Mouse (Mus musculus): ENCODE results near the gene St3gal2. TPM values are rescaled to one million over a fixed set of nuclear protein-coding genes. Genes with fewer than 3 reads are reported as not detected.
"Not testable (repeated sequence)": the region's sequence is repeated elsewhere in the genome, so short reads cannot be mapped to it uniquely, and the experiment has no call there.

The St3gal2 gene
- total RNA-seq, 4 experiments from 2014 or later: 89.2 to 101 (median 95.3) TPM

GRCm38 (mm10) chr8:110911576-110912570, 7.8 kb upstream of the St3gal2 start:
- no peak for DNase-seq (ENCODE audit: low spot score in 2 of 2)

GRCm38 (mm10) chr8:110917415-110917814, 2.3 kb upstream of the St3gal2 start:
- DNase-seq (ENCODE audit: low spot score in 2 of 2): no peak

GRCm38 (mm10) chr8:110918027-110918426, 1.7 kb upstream of the St3gal2 start:
- DNase-seq (ENCODE audit: low spot score in 2 of 2): no peak

- no peak for DNase-seq (ENCODE audit: low spot score in 2 of 2)
Measured at GRCm38 (mm10) chr8:110918460-110918859, 1.3 kb upstream of the St3gal2 start.

DNA sequence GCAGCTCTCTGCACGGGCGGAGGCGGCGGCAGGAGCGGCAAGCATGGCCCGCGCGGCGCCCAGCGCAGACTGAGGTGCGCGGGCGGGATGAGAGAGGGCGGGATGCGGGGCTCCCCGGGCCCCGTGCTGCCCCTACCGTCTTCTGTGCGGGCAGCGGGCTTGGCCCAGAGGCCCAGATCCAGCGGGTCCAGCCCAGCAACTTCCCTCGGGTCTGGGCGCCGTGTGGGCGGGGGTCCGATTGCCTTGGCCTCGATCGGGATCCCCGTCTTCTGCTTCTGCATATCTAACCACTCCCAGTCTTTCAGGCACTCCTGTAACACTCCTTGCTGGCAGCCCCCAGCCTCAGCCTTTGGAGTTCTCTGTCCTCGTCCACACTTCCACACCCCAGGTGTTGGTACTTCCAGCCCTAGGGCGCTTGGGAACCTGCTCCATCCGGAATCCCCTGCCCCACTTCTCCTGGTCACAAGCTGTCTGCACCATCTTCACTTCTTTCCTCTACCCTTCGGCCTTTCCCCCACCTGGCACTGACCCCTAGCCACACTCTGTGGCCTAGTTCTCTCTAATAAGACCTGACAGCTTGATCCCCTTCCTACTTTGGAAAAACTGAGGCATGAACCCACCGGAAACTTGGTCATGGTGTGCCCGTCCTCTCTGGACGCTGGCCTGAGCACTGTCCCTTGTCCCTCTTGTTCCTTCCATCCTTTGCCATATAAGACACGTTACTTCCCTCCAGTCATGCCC, 480 bp downstream of the St3gal2 start:
- DNase-seq (ENCODE audit: low spot score in 2 of 2): peak in 1 of 2 experiments; percentile 45

GRCm38 (mm10) chr8:110920773-110921277, 1.1 kb downstream of the St3gal2 start:
- no peak for DNase-seq (ENCODE audit: low spot score in 2 of 2)

- no peak for DNase-seq (ENCODE audit: low spot score in 2 of 2)
Measured at GRCm38 (mm10) chr8:110921492-110922230, 1.9 kb downstream of the St3gal2 start.

GRCm38 (mm10) chr8:110925691-110926140, 6.0 kb downstream of the St3gal2 start:
- no peak for DNase-seq (ENCODE audit: low spot score in 2 of 2)

GRCm38 (mm10) chr8:110926690-110927089, 7.0 kb downstream of the St3gal2 start:
- no peak for DNase-seq (ENCODE audit: low spot score in 2 of 2)

DNA sequence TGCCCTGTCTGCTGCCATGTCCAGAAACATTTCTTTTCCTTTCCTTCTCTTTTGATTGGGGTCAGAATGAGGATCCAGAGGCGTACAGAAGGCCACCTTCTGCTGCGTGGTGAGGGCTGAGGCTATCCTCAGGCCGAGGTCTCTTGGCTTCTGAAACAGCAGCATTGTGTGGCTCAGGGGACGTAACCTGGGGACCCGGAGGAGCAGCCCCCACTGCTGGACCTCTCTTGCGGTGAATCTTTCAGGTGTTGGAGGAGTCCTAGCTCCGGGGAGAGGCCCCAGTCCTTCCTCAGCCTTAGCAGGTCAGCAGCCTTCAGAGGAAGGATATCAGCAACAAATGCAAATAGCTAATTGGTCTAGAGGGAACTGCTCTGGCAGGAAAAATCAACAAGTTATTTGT, 8.7 kb downstream of the St3gal2 start:
- DNase-seq (ENCODE audit: low spot score in 2 of 2): no peak

- DNase-seq (ENCODE audit: low spot score in 2 of 2): no peak
Measured at GRCm38 (mm10) chr8:110929066-110929465, 9.3 kb downstream of the St3gal2 start.

- DNase-seq (ENCODE audit: low spot score in 2 of 2): not testable (repeated sequence)
Measured at GRCm38 (mm10) chr8:110929672-110930071, 9.9 kb downstream of the St3gal2 start.

GRCm38 (mm10) chr8:110931176-110931939, 11.6 kb downstream of the St3gal2 start:
- no peak for DNase-seq (ENCODE audit: low spot score in 2 of 2)

GRCm38 (mm10) chr8:110932444-110932843, 12.7 kb downstream of the St3gal2 start:
- no peak for DNase-seq (ENCODE audit: low spot score in 2 of 2)

- no peak for DNase-seq (ENCODE audit: low spot score in 2 of 2)
Measured at GRCm38 (mm10) chr8:110933272-110933671, 13.6 kb downstream of the St3gal2 start.

- peak in 1 of 2 experiments; percentile 51 for DNase-seq (ENCODE audit: low spot score in 2 of 2)
Measured at GRCm38 (mm10) chr8:110936217-110936616, 16.5 kb downstream of the St3gal2 start.

GRCm38 (mm10) chr8:110938882-110939589, 19.3 kb downstream of the St3gal2 start:
- peak; percentile 58 to 77 for DNase-seq (ENCODE audit: low spot score in 2 of 2)

- DNase-seq (ENCODE audit: low spot score in 2 of 2): no peak
Measured at GRCm38 (mm10) chr8:110940682-110941452, 21.1 kb downstream of the St3gal2 start.

- DNase-seq (ENCODE audit: low spot score in 2 of 2): no peak
Measured at GRCm38 (mm10) chr8:110941453-110941948, 21.8 kb downstream of the St3gal2 start.

Measured in layer of hippocampus, adult 8-10 months (tissue).